Mouse (Mus musculus) liver, embryonic 11.5 days (tissue): ENCODE results near the gene Ascl3. TPM values are rescaled to one million over a fixed set of nuclear protein-coding genes. Genes with fewer than 3 reads are reported as not detected.

ENCODE experiments used
- ATAC-seq: fragments of 200-750 bp; cut with Nextera tagmentation; replicated peaks from 2 replicates; pipeline ENCODE4 v1.8.0; 2017; ENCODE audit warnings: moderate number of reproducible peaks, mild to moderate bottlenecking, moderate TSS enrichment, moderate library complexity; ENCODE audit not compliant: low FRiP score
- DNase-seq: peaks from one replicate; pipeline ENCODE4 v3.0.0-alpha.2; 2017; ENCODE audit warnings: low spot score
- H3K27ac ChIP-seq: fragments of 300-500 bp; sonication (generic); 2 replicates; pipeline ENCODE4 v1.5.1; 2014; ENCODE audit warnings: mild to moderate bottlenecking, low read depth, low read length, control low read depth
- H3K27me3 ChIP-seq: fragments of 300-500 bp; sonication (generic); replicated peaks from 2 replicates; pipeline ENCODE4 v1.6.1; 2014; ENCODE audit warnings: low read length, mixed read lengths; ENCODE audit not compliant: control insufficient read depth, insufficient read depth
- H3K36me3 ChIP-seq: fragments of 300-500 bp; sonication (generic); 2 replicates; pipeline ENCODE4 v1.6.1; 2014; ENCODE audit warnings: mild to moderate bottlenecking, low read length, moderate library complexity, mixed read lengths; ENCODE audit not compliant: control insufficient read depth, insufficient read depth
- H3K4me1 ChIP-seq: fragments of 300-500 bp; sonication (generic); replicated peaks from 2 replicates; pipeline ENCODE4 v1.6.1; 2014; ENCODE audit warnings: low read length, mixed read lengths; ENCODE audit not compliant: control insufficient read depth, insufficient read depth
- H3K4me2 ChIP-seq: fragments of 300-500 bp; sonication (generic); 2 replicates; pipeline ENCODE4 v1.6.1; 2014; ENCODE audit warnings: mild to moderate bottlenecking, control low read depth, moderate library complexity
- H3K4me3 ChIP-seq: fragments of 300-500 bp; sonication (generic); 2 replicates; pipeline ENCODE4 v1.5.1; 2014; ENCODE audit warnings: low read depth, low read length, control low read depth
- H3K9ac ChIP-seq: fragments of 300-500 bp; sonication (generic); 2 replicates; pipeline ENCODE4 v1.6.1; 2014; ENCODE audit warnings: low read depth, low read length, control low read depth
- H3K9me3 ChIP-seq: fragments of 300-500 bp; sonication (generic); 2 replicates; pipeline ENCODE4 v1.6.1; 2016; ENCODE audit warnings: low read length, inconsistent platforms, mixed read lengths; ENCODE audit not compliant: control insufficient read depth
- WGBS: fragments of 180-500 bp; shearing (Covaris S2); extraction: QIAGEN DNeasy Blood & Tissue Kit; methylation state at CpG from one replicate; pipeline ENCODE4 v1.1.7; 2014; 5-methylcytosine and 5-hydroxymethylcytosine counted together
- polyA plus RNA-seq: library from polyadenylated mRNA; unstranded; fragments of >200 nt; fragmentation: Nextera tagmentation; extraction: Ambion mirVana; gene quantifications from 2 replicates; pipeline ENCODE4 v1.2.1, GENCODE M21; 2014

The Ascl3 gene
- polyA plus RNA-seq, 1 experiment from 2014 or later = not detected

GRCm38 (mm10) chr7:109723114-109723513 is 8.4 kb downstream of the Ascl3 start:
- no peak overlapping the region for H3K4me2 ChIP-seq
- H3K27ac ChIP-seq = no peak overlapping the region
- 91% methylated on average over 8 of the region's 8 CpGs for WGBS
- no peak overlapping the region for H3K4me3 ChIP-seq
- DNase-seq = no peak
- H3K27me3 ChIP-seq = no peaks in the 10 kb centered on the region
- H3K4me1 ChIP-seq = peaks cover 2% of the 10 kb centered on the region; the same call in 1 of the 2 replicates
- H3K36me3 ChIP-seq = no peaks in the 10 kb centered on the region
- H3K9me3 ChIP-seq = 0 out of 2 replicates have a peak, but pooled peaks cover 3% of the 10 kb centered on the region
- no peak for ATAC-seq
- H3K9ac ChIP-seq = no peak overlapping the region

GRCm38 (mm10) chr7:109722618-109723017 is 8.9 kb downstream of the Ascl3 start:
- H3K27ac ChIP-seq = no peak overlapping the region
- no peaks in the 10 kb centered on the region for H3K27me3 ChIP-seq
- WGBS = 90% methylated on average over 2 of the region's 2 CpGs
- 0 out of 2 replicates have a peak, but pooled peaks cover 3% of the 10 kb centered on the region for H3K9me3 ChIP-seq
- peaks cover 2% of the 10 kb centered on the region; the same call in 1 of the 2 replicates for H3K4me1 ChIP-seq
- no peak overlapping the region for H3K9ac ChIP-seq
- DNase-seq = no peak
- H3K4me3 ChIP-seq = no peak overlapping the region
- H3K36me3 ChIP-seq = no peaks in the 10 kb centered on the region
- ATAC-seq = no peak
- no peak overlapping the region for H3K4me2 ChIP-seq

- H3K4me2 ChIP-seq = no peak overlapping the region
- WGBS = 64% methylated on average over 9 of the region's 9 CpGs
- DNase-seq = no peak
Measured at GRCm38 (mm10) chr7:109719286-109719685, 12.2 kb downstream of the Ascl3 start.

GRCm38 (mm10) chr7:109713434-109713982 is 18.0 kb downstream of the Ascl3 start:
- H3K4me1 ChIP-seq = no peaks in the 10 kb centered on the region
- H3K4me2 ChIP-seq = no peak overlapping the region
- H3K4me3 ChIP-seq = no peak overlapping the region
- 84% methylated on average over 2 of the region's 2 CpGs for WGBS
- no peak overlapping the region for H3K9ac ChIP-seq
- H3K9me3 ChIP-seq = no peaks in the 10 kb centered on the region
- ATAC-seq (no peak), DNase-seq (no peak)
- no peaks in the 10 kb centered on the region for H3K27me3 ChIP-seq
- peaks cover 3% of the 10 kb centered on the region; the same call in 1 of the 2 replicates for H3K36me3 ChIP-seq
- H3K27ac ChIP-seq = no peak overlapping the region

More at GRCm38 (mm10) chr7:109719286-109719685, 12.2 kb downstream of the Ascl3 start:
- 0 out of 2 replicates have a peak, but pooled peaks cover 3% of the 10 kb centered on the region for H3K9me3 ChIP-seq
- no peaks in the 10 kb centered on the region for H3K4me1 ChIP-seq
- no peak for ATAC-seq
- H3K27ac ChIP-seq = no peak overlapping the region
- H3K4me3 ChIP-seq = no peak overlapping the region
- H3K9ac ChIP-seq = no peak overlapping the region
- H3K27me3 ChIP-seq = no peaks in the 10 kb centered on the region
- H3K36me3 ChIP-seq = no peaks in the 10 kb centered on the region

- 94% methylated on average over 7 of the region's 7 CpGs for WGBS
- H3K27ac ChIP-seq = no peak overlapping the region
- H3K36me3 ChIP-seq = peaks cover 3% of the 10 kb centered on the region; the same call in 1 of the 2 replicates
- no peak overlapping the region for H3K4me2 ChIP-seq
- no peak for DNase-seq
- no peaks in the 10 kb centered on the region for H3K9me3 ChIP-seq
- H3K4me1 ChIP-seq = no peaks in the 10 kb centered on the region
- no peak for ATAC-seq
- no peak overlapping the region for H3K4me3 ChIP-seq
- no peak overlapping the region for H3K9ac ChIP-seq
- no peaks in the 10 kb centered on the region for H3K27me3 ChIP-seq
Measured at GRCm38 (mm10) chr7:109712198-109712597, 19.3 kb downstream of the Ascl3 start.

GRCm38 (mm10) chr7:109710069-109710468 is 21.5 kb downstream of the Ascl3 start:
- Histone ChIP-seq H3K9me3 (no peaks in the 10 kb centered on the region), H3K4me1 (no peaks in the 10 kb centered on the region), H3K27ac (no peak overlapping the region), H3K4me2 (no peak overlapping the region), H3K27me3 (no peaks in the 10 kb centered on the region), H3K9ac (no peak overlapping the region), H3K36me3 (peaks cover 3% of the 10 kb centered on the region; the same call in 1 of the 2 replicates), H3K4me3 (no peak overlapping the region)
- 69% methylated on average over 1 of the region's 1 CpGs for WGBS
- ATAC-seq (no peak), DNase-seq (no peak)

GRCm38 (mm10) chr7:109708961-109709382 is 22.6 kb downstream of the Ascl3 start:
- Histone ChIP-seq H3K9me3 (no peaks in the 10 kb centered on the region), H3K4me1 (no peaks in the 10 kb centered on the region), H3K4me3 (no peak overlapping the region), H3K36me3 (peaks cover 3% of the 10 kb centered on the region; the same call in 1 of the 2 replicates), H3K27me3 (no peaks in the 10 kb centered on the region), H3K27ac (no peak overlapping the region), H3K9ac (no peak overlapping the region), H3K4me2 (no peak overlapping the region)
- WGBS = 53% methylated on average over 3 of the region's 3 CpGs
- DNase-seq (no peak), ATAC-seq (no peak)

- H3K4me2 ChIP-seq = no peak overlapping the region
- ATAC-seq = no peak
- no peaks in the 10 kb centered on the region for H3K9me3 ChIP-seq
- H3K27me3 ChIP-seq = no peaks in the 10 kb centered on the region
- no peak overlapping the region for H3K9ac ChIP-seq
- H3K4me3 ChIP-seq = no peak overlapping the region
- peaks cover 3% of the 10 kb centered on the region; the same call in 1 of the 2 replicates for H3K36me3 ChIP-seq
- peaks cover 3% of the 10 kb centered on the region for H3K4me1 ChIP-seq
- no peak for DNase-seq
- H3K27ac ChIP-seq = no peak overlapping the region
- 41% methylated on average over 4 of the region's 4 CpGs for WGBS
Measured at GRCm38 (mm10) chr7:109707023-109707785, 24.3 kb downstream of the Ascl3 start.
